Mouse (Mus musculus): ENCODE measurements around the gene Cobll1. TPM values are rescaled to one million over a fixed set of nuclear protein-coding genes. Genes with fewer than 3 reads are reported as not detected.

Gene Cobll1
- polyA plus RNA-seq, 1 experiment from 2014 or later: 3.0 TPM

DNA sequence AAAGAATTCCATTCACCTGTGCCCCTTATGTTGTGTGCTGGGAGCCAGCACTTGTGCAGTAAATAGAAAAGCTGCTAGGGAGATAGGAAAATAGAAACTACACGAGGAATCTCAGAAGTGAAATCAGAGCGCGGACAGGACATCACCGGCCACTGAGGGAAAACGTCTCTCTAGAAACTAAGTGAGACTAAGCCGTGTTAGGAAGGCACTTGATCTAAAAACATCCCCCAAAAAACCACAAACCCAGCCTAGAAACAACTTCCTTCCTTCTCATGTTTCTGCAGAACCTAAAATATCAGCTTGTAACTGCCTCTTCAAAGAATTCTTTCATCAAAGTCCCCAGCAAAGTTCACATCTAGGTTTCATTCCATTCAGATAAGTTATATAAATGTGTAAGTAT, 50.6 kb downstream of the Cobll1 start:
- no peak overlapping the region for H3K4me2 ChIP-seq (replicated peaks)
- H3K27ac ChIP-seq: no peak overlapping the region
- no peaks in the 10 kb centered on the region for H3K36me3 ChIP-seq
- H3K4me3 ChIP-seq: no peak overlapping the region
- no peak for ATAC-seq (ENCODE audit: low FRiP score, low read depth)
- H3K4me1 ChIP-seq: peaks cover 6% of the 10 kb centered on the region
- 53% methylated on average over 6 of the region's 6 CpGs for WGBS
- no peaks in the 10 kb centered on the region for H3K27me3 ChIP-seq
- no peaks in the 10 kb centered on the region for H3K9me3 ChIP-seq
- no peak overlapping the region for H3K9ac ChIP-seq

DNA sequence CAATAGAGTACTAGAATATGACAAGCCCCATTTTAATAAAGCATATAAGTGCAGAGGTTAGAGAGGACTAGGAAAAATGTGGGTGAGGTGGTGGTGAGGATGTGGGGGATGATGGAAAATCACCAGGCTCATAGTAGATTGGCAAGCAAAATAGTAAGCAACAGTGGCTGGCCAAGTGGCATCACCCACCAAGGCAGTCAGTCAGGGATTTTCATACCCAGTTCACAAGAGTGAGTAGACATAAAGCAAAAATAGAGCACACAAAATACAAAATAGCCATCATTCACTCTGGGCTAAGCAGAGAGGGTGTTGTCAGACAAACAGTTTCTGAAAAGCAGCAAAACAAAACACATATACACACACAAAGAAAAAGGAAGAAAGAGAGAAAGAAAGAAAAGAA, 51.6 kb downstream of the Cobll1 start:
- Histone ChIP-seq H3K4me1 (peaks cover 6% of the 10 kb centered on the region), H3K9me3 (no peaks in the 10 kb centered on the region), H3K9ac (no peak overlapping the region), H3K27ac (no peak overlapping the region), H3K27me3 (no peaks in the 10 kb centered on the region), H3K4me2 (replicated peaks) (no peak overlapping the region), H3K4me3 (no peak overlapping the region), H3K36me3 (no peaks in the 10 kb centered on the region)
- no peak for ATAC-seq (ENCODE audit: low FRiP score, low read depth)

GRCm38 (mm10) chr2:65187164-65187563, 52.0 kb downstream of the Cobll1 start:
- H3K27ac ChIP-seq: no peak overlapping the region
- WGBS: 75% methylated on average over 3 of the region's 3 CpGs
- no peak for ATAC-seq (ENCODE audit: low FRiP score, low read depth)
- H3K4me2 ChIP-seq (replicated peaks): no peak overlapping the region
- H3K9ac ChIP-seq: no peak overlapping the region
- no peaks in the 10 kb centered on the region for H3K27me3 ChIP-seq
- H3K36me3 ChIP-seq: no peaks in the 10 kb centered on the region
- H3K4me1 ChIP-seq: peaks cover 6% of the 10 kb centered on the region
- no peaks in the 10 kb centered on the region for H3K9me3 ChIP-seq
- no peak overlapping the region for H3K4me3 ChIP-seq

DNA sequence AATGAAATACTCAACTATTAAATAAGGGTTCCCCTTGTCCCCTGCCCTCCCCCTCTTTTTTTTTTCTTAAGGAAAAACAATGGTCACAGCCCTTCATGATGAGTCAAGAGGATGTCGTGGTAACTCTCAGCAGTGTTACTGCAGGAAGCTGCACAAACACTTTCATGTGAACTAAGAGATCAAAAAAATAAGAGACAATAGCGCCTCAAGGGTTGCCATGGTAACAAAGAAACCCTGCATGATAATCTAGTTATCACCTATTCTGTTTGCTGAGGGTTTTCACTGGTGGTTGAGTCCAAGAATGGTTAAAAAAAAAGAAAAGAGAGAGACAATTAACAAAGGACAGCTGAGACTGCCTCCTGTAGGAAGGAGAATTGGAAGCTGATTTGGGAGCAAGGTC, 56.5 kb downstream of the Cobll1 start:
- peaks cover 9% of the 10 kb centered on the region for H3K4me1 ChIP-seq
- H3K4me3 ChIP-seq: no peak overlapping the region
- WGBS: 72% methylated on average over 2 of the region's 2 CpGs
- no peak for ATAC-seq (ENCODE audit: low FRiP score, low read depth)
- H3K27me3 ChIP-seq: no peaks in the 10 kb centered on the region
- no peaks in the 10 kb centered on the region for H3K36me3 ChIP-seq
- no peak overlapping the region for H3K27ac ChIP-seq
- 0 out of 2 replicates have a peak, but pooled peaks cover 2% of the 10 kb centered on the region for H3K9me3 ChIP-seq
- no peak overlapping the region for H3K4me2 ChIP-seq (replicated peaks)
- H3K9ac ChIP-seq: no peak overlapping the region

- H3K36me3 ChIP-seq: no peaks in the 10 kb centered on the region
- 86% methylated on average over 8 of the region's 8 CpGs for WGBS
- no peak overlapping the region for H3K4me3 ChIP-seq
- H3K27ac ChIP-seq: no peak overlapping the region
- no peaks in the 10 kb centered on the region for H3K27me3 ChIP-seq
- H3K4me1 ChIP-seq: peaks cover 13% of the 10 kb centered on the region
- no peak overlapping the region for H3K4me2 ChIP-seq (replicated peaks)
- no peak for ATAC-seq (ENCODE audit: low FRiP score, low read depth)
- H3K9me3 ChIP-seq: 0 out of 2 replicates have a peak, but pooled peaks cover 2% of the 10 kb centered on the region
- H3K9ac ChIP-seq: no peak overlapping the region
These were observed 57.5 kb downstream of the Cobll1 start for GRCm38 (mm10) chr2:65181736-65182135.

DNA sequence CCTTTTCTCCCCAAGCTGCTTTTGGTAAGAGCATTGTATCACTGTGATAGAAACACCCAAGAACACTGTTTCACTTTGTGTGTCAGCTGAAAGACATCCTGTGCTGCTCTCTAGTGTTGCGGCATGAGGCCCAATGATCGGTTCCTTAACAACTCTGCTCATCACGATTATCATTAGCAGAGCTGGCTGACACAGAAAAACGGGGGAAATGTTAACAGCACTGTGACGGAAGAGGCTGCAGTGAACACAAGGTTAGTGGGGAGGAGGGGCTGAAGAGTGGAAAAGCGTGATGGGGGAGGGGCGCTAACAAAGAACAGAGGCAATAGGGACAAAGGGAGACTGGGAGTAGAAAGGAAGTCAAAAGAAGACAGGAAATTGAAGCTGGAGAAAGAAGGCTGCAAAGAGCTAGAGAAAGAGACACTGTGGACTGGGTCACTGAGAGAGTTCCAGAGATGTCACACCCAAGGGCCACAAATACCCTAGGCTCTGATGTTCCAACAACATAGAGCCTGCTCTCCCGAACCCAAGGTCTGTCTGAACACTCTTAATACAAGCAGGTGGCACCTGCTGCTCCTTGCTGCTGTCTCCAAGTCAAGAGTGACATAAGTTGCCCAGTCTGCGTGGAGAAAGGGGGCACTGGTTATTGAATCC, 58.0 kb downstream of the Cobll1 start:
- Histone ChIP-seq H3K27me3 (no peaks in the 10 kb centered on the region), H3K4me2 (replicated peaks) (peak overlapping the region; percentile 27; the same call in 1 of the 2 replicates), H3K9ac (no peak overlapping the region), H3K27ac (no peak overlapping the region), H3K36me3 (no peaks in the 10 kb centered on the region), H3K4me3 (no peak overlapping the region), H3K9me3 (0 out of 2 replicates have a peak, but pooled peaks cover 2% of the 10 kb centered on the region), H3K4me1 (peaks cover 17% of the 10 kb centered on the region)
- no peak for ATAC-seq (ENCODE audit: low FRiP score, low read depth)
- 43% methylated on average over 9 of the region's 9 CpGs for WGBS

GRCm38 (mm10) chr2:65175645-65176044, 63.6 kb downstream of the Cobll1 start:
- H3K27me3 ChIP-seq: no peaks in the 10 kb centered on the region
- H3K4me2 ChIP-seq (replicated peaks): no peak overlapping the region
- H3K4me3 ChIP-seq: no peak overlapping the region
- no peak overlapping the region for H3K9ac ChIP-seq
- WGBS: 23% methylated on average over 5 of the region's 5 CpGs
- H3K4me1 ChIP-seq: peaks cover 23% of the 10 kb centered on the region
- no peak overlapping the region for H3K27ac ChIP-seq
- no peaks in the 10 kb centered on the region for H3K36me3 ChIP-seq
- 0 out of 2 replicates have a peak, but pooled peaks cover 2% of the 10 kb centered on the region for H3K9me3 ChIP-seq
- no peak; the same call in 1 of the 2 replicates for ATAC-seq (ENCODE audit: low FRiP score, low read depth)

DNA sequence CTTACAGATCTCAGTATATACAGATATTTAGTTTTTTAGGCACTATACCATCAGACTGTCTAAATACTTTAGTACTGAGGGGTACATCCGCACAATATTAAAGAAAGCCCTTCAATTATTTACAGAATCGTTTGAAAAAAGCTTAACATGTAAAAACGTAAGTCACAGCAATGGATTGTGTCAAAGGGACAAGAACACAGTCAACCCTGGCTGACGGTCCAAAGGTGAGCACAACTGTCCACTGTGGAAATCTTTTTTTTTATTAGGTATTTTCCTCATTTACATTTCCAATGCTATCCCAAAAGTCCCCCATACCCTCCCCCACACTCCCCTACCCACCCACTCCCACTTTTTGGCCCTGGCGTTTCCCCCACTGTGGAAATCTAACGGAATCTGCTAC, 67.1 kb downstream of the Cobll1 start:
- Histone ChIP-seq H3K4me3 (no peak overlapping the region), H3K9ac (no peak overlapping the region), H3K4me2 (replicated peaks) (no peak overlapping the region), H3K27me3 (no peaks in the 10 kb centered on the region), H3K4me1 (peaks cover 23% of the 10 kb centered on the region), H3K36me3 (no peaks in the 10 kb centered on the region), H3K9me3 (no peaks in the 10 kb centered on the region), H3K27ac (no peak overlapping the region)
- WGBS: 88% methylated on average over 6 of the region's 6 CpGs
- no peak for ATAC-seq (ENCODE audit: low FRiP score, low read depth)

- no peak for ATAC-seq (ENCODE audit: low FRiP score, low read depth)
- Histone ChIP-seq H3K27me3 (no peaks in the 10 kb centered on the region), H3K4me2 (replicated peaks) (no peak overlapping the region), H3K4me1 (peaks cover 17% of the 10 kb centered on the region), H3K4me3 (no peak overlapping the region), H3K27ac (no peak overlapping the region), H3K9me3 (no peaks in the 10 kb centered on the region), H3K9ac (no peak overlapping the region), H3K36me3 (no peaks in the 10 kb centered on the region)
- 85% methylated on average over 1 of the region's 1 CpGs for WGBS
These were observed 67.7 kb downstream of the Cobll1 start for GRCm38 (mm10) chr2:65171516-65171915.

DNA sequence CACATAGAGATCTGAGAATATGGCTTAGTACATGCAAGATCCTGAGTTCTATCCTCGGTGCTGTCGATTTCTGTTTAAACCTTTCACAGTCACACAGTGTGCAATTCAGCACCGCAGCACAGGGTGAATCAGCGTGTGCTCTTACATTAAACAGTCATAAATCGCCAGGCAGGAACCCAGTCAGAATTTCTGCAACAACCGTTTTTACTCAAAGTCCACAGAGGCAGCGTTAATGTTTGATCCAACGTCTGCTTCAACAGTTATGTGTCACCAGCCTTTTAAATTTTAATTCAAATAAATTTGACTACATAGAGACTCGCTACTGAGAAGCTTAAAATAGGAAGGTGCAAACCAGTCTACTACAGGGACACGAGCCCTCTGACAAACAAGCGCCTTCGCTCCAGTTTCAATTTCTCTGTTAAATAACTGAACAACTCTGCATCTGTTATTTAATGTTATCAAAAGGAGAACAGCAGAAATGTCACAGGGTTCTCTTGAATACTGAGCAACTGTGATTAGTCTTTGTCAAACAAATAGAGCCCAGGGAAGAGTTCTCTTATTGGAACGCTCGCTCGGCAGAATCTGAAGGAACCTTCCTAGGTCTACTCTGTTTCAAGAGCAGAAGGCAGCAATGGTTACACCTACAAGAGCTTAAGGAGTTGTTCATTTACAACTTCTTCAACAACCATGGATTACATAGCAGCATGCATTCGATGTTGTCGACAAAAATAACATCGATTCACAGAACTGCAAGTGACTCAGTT, 68.3 kb downstream of the Cobll1 start:
- H3K4me3 ChIP-seq: no peak overlapping the region
- H3K9me3 ChIP-seq: no peaks in the 10 kb centered on the region
- no peaks in the 10 kb centered on the region for H3K27me3 ChIP-seq
- 72% methylated on average over 18 of the region's 18 CpGs for WGBS
- no peak overlapping the region for H3K4me2 ChIP-seq (replicated peaks)
- H3K27ac ChIP-seq: no peak overlapping the region
- H3K36me3 ChIP-seq: no peaks in the 10 kb centered on the region
- no peak for ATAC-seq (ENCODE audit: low FRiP score, low read depth)
- no peak overlapping the region for H3K9ac ChIP-seq
- peaks cover 11% of the 10 kb centered on the region for H3K4me1 ChIP-seq

DNA sequence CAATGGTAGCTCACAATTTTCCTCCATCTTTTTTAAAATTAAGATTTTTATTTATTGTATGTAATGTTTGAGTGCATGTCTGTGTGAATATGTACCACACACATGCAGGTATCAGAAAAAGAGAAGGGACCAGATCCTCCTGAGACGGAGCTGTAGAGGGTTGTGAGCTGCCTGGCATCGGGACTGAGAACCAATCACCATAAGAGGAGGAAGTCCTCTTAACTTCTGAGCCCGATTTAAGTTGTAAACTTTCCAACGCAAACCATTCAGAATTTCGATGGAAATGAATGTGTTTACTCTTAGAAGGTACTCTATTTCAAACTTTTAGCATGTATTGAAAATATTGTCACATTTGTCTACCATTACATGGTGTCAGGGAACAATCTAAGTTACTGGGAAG, 68.9 kb downstream of the Cobll1 start:
- no peak for ATAC-seq (ENCODE audit: low FRiP score, low read depth)
- H3K4me2 ChIP-seq (replicated peaks): no peak overlapping the region
- H3K27ac ChIP-seq: no peak overlapping the region
- no peaks in the 10 kb centered on the region for H3K27me3 ChIP-seq
- H3K9me3 ChIP-seq: no peaks in the 10 kb centered on the region
- H3K9ac ChIP-seq: no peak overlapping the region
- 91% methylated on average over 5 of the region's 5 CpGs for WGBS
- no peak overlapping the region for H3K4me3 ChIP-seq
- H3K36me3 ChIP-seq: no peaks in the 10 kb centered on the region
- H3K4me1 ChIP-seq: peaks cover 5% of the 10 kb centered on the region

DNA sequence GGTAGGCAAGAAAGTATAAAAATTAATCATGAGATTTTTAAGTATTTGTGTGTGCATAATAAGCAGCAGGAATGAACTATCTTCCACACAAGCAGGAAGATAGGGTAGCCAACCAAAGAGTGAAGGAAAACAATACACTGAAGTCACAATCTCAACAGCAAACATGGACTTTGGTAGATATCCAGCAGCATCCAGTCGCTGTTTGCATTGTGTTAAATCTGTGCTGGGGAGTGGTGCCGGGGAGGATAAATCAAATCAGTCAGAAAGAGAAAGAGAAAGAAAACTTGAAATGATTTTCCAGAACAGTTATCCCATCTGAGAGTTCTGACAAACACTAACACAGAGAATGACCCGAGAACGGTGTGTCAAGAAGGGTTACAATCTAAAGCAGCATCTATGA, 75.2 kb downstream of the Cobll1 start:
- no peak for ATAC-seq (ENCODE audit: low FRiP score, low read depth)

More for the DNA sequence above, 75.2 kb downstream of the Cobll1 start:
- Histone ChIP-seq H3K4me3 (no peak overlapping the region), H3K27ac (no peak overlapping the region), H3K9ac (no peak overlapping the region), H3K4me2 (replicated peaks) (no peak overlapping the region), H3K27me3 (no peaks in the 10 kb centered on the region), H3K4me1 (no peaks in the 10 kb centered on the region), H3K9me3 (no peaks in the 10 kb centered on the region), H3K36me3 (no peaks in the 10 kb centered on the region)
- WGBS: 92% methylated on average over 4 of the region's 4 CpGs

All from limb, embryonic 13.5 days (tissue).